Mouse (Mus musculus) mouse trophoblast stem cell (cell line): ENCODE measurements around the gene Col24a1.

Source experiments
- in situ Hi-C, 2 experiments: fragments of 300-500 bp; cut with MseI, MboI; formaldehyde crosslinking; loops; 2 replicates in 1 of 2; 3 replicates in 1 of 2; pipeline ENCODE4 v1.15.1; 2025

Gene Col24a1

DNA sequence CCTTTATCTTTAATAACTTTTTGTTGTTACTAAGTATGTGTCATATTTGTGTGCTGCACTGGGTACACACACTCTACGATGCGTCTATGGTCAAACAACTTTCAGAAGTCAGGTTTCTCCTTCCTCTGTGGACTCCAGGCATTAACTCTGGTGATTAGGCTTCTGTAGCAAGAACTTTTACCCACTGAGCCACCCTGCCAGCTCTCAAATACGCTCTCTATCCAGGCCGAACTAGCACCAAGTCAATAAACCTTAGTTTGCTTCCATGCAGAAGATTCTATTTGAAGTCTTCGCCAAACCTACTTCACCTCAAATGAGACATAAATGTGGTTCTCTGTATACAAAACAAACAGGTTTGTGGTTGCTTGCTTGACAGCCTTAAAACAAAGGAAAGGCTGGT is 267.4 kb downstream of the Col24a1 start:
- in situ Hi-C loops: no loop called here

DNA sequence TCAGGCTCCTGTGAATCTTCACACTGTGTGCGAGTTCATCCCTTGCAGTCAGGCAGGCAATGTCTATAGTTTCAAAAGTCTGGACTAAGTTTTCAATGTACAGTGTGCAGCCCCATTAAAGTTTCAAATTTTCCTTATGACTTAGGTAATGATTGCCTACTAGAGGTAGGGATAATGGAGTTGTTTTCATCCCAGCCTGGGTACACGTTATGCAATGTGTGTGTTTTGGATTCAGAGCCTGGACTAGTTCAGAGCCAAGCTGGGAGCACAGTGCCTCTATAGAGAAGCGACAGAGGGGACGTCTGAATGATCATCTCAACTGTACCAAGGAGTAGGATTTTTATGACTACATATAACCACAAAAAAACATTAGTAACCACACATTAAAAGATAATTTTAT is 267.8 kb downstream of the Col24a1 start:
- in situ Hi-C loops: no loop called here

DNA sequence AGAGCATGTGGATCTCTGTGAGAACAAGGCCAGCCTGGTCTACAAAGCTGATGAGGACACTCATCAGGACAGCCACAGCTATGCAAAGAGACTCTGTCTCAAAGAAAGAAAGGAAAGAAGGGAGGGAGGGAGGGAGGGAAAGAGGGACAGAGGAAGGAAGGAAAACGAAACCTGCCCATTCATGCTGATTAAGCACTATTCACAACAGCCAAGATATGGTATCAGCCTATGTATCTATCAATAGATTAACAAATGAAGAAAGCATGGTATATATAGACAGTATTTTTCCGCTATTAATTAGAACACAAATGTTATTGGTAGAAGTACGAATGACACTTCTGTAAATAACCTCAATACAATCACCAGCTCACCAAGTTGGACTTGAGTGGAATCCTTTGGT is 282.2 kb downstream of the Col24a1 start:
- in situ Hi-C loops: no loop called here

DNA sequence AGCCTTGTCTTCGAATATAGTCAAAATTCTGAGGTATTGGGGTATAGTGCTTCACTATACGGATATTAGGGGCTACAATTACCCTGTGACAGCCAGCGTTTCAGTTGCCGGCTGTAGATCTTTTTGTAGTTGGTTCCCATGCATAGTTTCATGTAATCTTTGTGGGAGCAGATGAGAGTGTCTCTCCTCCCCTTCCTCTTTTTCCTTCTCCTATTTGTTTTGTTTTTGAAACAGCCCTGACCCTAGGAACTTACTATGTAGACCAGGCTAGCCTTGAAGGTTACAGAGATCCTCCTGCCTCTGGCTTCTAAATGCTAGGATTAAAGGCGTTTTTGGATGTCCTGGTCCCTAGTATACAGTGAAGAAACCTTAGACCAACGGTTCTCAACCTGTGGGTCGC is 283.1 kb downstream of the Col24a1 start:
- in situ Hi-C loops: no loop called here

DNA sequence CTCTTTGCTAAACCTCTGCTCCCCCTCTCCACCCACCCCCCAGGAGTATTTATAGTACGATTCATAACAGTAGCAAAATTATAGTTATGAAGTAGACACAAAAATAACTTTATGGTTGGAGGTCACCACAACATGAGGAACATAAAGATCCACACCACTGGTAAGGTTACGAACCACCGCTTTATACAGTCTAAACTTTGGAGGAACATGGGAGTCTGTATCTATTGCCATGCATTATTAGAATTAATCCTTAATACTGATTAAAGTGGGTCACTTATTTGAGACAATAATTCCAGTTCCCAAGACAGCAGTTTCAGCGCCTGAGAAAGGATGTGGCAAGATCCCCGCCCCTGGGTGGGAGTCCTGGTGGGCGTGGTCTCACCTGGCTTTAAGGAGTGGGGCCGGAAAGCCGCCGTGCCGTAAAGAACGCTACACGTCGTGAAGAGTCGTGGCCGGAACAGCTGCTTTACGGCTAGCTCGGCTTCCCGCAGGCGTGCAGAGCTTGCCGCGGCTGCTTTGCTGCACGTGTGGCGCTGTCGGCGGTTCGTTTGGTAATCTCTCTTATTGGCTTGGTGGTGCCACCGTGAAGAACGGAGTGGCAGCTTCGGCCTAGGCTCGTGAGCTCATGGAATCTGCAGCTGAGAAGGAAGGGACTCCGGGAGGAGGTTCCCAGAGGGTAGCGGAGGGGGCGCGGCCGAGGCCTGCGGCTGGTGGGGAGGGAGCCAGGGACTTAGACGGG is 283.6 kb downstream of the Col24a1 start, which contains the start of gene Znhit6:
Znhit6 (plus strand) TSS at position 463 of the 739 bp plus-strand sequence.
- in situ Hi-C loops: no loop called here

DNA sequence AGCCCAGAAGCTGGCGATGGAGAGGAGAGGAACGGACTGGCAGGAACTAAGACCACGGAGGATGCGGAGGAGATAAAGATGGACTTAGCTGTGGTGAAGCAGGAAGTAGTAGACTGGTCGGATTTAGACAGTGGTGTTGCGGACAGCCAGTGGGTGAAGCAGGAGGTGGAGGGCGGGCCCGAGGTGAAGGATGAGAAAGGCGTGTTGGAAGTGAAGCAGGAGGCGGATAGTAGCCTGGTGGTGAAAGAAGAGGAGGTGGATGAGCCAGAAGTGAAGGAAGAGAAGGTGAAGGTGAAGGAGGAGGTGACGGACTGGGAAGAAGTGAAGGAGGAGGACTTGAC is 284.2 kb downstream of the Col24a1 start:
- in situ Hi-C loops: no loop called here

DNA sequence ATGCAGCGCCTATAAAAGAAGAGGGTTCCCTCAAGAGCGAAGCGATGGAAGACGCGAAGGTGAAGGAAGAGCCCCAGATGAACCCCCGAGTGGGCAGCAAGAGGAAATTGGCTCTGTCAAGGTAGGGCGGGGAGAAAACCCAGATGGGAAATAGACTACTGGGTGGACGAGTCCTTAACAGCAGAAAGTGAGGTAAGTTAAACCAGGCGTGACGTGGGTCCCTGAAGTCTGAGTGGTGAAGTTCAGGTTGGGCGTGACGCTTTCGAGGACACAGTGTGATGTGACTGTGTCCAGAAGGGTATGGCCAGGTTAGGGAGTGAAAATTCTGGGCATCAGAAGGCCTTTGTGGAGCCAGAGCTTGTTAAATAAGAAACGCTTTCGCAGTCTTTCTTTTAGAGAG is 284.6 kb downstream of the Col24a1 start:
- in situ Hi-C loops: no loop called here

DNA sequence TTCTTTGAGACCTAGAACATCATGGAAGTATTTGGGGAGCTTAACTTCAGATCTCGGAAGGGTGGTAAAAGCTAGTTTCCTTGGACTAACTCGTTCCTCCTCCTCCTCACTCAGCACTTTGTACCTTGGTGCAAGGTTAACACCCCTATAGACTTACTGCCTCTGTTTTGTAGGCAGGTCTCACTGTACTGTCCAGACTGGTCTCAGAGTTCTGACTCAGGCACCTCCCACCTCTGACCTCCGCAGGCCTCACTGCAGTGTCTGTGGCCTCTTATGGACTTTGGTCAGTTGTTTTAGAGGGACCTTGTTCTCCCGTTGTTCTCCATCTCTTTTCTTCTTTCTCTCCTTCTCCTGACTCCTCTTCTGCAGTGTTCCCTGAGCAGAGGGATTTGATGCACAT is 290.8 kb downstream of the Col24a1 start:
- in situ Hi-C loops: no loop called here

DNA sequence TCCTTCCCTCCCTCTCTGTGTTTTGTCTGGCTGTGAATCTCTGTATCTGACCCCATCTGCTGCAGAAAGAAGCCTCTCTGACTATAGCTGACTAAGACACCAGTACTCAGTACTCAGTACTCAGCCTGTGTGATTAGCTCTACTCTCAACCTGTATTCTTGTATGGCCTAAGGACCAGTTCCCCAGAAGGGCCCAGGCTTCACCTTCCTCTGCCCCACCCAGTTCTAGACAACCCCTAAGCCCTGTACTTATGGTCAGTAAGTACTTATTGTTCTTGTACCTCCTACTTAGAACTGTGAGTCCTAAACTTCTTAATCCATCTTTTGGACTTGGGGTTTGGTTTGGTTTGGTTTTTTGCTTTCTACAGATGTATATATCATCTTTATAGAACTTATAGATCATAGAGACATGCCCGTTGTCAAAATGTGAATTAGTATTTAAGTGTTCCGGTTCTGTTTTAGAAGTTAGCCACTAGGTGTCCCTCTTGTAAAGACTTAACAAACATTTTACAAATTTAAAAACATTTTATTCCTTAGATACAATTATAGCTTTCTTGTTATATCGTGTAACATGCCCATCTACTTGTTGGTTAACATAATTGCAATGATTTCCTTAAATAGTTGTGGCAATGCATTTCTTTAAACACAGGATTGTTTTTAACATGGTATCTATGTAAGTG is 291.4 kb downstream of the Col24a1 start:
- in situ Hi-C loops: no loop called here

DNA sequence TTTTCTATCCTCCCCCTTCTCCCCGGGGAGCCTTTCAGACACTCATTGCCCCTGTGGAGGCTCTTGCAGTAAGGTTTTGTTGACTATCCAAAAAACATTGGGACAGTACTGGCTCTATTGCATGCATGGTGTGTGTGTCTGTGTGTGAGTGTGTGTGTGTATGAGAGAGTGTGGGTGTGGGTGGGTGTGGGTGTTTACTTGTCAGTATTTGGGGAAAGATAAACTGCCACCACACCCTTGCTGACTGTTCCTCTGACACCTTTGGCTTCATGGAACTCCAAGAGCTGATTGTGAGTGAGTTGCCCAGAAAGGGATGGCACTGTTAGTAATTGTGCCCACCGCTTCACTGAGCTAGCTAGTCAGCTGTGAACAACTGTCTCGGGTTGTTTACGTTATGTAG is 298.3 kb downstream of the Col24a1 start:
- in situ Hi-C loops: no loop called here

DNA sequence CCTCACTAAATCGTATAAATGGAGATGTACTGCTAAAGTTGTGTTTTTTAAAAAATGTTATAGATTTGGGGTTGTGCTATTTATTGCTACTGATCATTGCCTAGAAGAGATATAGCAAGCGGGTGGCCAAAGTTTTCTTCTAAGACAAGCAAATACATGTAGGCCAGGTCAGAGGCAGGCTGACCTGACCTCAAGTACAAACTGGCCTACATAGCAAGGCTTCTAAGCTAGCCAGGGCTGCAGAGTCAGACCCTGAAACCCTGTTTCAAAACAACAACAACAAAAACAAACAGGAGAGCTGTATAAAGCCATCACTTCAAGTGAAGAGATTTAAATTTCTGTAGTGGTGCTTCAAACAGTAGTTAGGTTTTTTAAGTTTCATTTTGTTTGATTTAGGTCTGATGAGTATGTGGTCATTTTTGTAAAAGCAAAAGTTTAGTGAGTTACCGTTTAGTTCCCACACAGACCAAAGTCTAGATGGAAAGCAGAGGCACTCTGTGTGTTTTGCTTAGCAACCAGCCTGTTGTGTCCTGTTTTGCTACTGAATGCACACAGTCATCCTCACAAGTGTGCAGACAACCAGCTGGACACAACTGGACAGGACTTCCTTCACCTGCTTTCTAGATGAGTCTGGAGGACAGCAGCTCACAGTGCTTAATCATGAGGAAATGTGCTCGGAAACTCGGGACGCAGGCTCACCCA is 299.7 kb downstream of the Col24a1 start:
- in situ Hi-C loops: no loop called here

DNA sequence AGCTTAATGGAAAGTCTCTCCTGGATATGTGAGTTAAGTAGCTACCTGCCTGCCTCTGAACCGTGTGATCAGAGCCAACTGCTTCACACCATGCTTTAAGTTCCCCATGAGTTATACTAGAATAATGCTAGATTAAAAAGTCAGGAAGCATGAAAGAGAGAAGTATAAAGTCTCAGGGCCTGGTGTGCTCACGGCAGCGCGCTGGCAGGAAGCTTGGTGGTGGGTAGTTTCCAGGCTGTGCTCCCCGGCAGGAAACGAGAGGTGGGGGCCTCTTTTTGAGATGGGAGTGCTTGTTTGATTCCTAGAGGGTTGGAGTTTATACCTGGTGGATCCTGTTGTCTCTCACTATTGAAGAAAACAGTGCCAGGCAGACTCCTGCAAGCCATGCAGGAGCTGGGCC is 303.1 kb downstream of the Col24a1 start:
- in situ Hi-C loops: no loop called here

DNA sequence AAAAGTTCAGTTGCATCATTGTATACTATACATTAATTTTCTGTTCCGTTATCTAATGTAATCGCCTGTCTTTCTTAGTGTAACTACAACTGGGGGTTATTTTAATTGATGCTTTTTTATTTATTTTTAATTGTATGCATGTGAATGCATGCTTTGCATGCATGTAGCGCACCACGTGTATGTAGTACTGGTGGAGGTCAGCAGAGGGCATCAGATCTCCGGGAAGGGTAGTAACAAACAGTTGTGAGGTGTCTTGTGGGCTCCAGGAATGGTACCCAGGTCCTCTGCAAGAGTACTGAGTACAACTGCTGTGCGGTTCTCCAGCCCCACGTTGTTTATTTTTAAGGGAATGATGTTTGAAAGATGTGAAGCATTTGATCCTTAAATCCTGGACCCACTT is 306.8 kb downstream of the Col24a1 start:
- in situ Hi-C loops: no loop called here

DNA sequence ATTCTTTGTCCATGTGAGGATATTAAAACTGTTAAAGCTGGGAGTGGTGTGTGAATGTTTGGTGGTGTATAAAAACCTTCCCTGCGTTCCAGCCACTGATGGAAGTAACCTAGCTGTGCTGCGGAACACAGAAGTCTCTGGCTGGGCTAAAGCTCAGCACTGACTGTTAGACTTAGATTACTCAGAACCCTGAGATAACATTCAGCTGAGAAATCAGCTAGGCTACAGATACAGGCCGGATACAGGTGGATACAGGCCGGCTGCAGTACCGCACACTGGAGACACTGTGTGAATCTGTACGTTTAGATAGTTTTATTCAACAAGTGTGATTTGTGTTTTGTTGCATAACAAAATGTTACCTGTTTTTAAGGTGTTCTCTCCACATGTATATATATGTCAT is 308.5 kb downstream of the Col24a1 start:
- in situ Hi-C loops: loop anchor here (25.0 kb wide), 1 partner anchor 312 kb away; the partner anchor contains the start of gene Bcl10 (in 2 of the 2)

DNA sequence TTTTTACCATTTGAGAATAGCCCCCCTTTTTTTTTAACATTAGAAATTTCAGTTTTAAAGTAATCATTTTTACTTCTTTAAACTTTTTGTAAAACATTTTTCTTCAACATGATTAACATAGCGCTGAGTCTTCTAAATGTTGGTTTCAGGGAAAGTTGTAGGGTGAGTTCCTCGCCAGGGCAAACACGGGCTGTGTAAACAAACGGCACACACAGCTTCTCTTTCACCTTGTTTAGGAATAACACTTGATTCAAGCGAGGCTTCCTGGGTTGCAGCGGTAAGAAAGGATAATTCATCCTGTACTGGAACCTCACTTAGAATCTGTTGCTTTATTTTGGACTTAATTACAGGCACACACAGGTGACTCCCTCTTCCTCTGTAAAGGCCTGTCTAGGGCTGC is 309.1 kb downstream of the Col24a1 start:
- in situ Hi-C loops: loop anchor here (25.0 kb wide), 1 partner anchor 311 kb away; the partner anchor contains the start of gene Bcl10 (in 2 of the 2)
